Mouse (Mus musculus): Measurements from ENCODE around the gene Myocos. TPM values are rescaled to one million over a fixed set of nuclear protein-coding genes. Genes with fewer than 3 reads are reported as not detected.

The Myocos gene
- polyA plus RNA-seq, 1 experiment from 2014 or later = not detected

- Histone ChIP-seq H3K27ac (ENCODE audit: low read depth, low read length) (no peak overlapping the region), H3K36me3 (ENCODE audit: control insufficient read depth, insufficient read depth) (no peaks in the 10 kb centered on the region), H3K4me3 (ENCODE audit: low read depth, low read length) (no peak overlapping the region), H3K9me3 (ENCODE audit: control insufficient read depth) (no peaks in the 10 kb centered on the region), H3K4me1 (replicated peaks; ENCODE audit: control insufficient read depth, insufficient read depth, low read length) (no peaks in the 10 kb centered on the region), H3K27me3 (replicated peaks; ENCODE audit: control insufficient read depth, insufficient read depth, low read length) (no peaks in the 10 kb centered on the region), H3K9ac (ENCODE audit: low read depth, low read length) (no peak overlapping the region), H3K4me2 (replicated peaks; ENCODE audit: low read depth) (no peak overlapping the region)
- no peak for ATAC-seq
- WGBS = 43% methylated on average over 7 of the region's 7 CpGs
- TF ChIP-seq CTCF (IDR thresholded peaks at IDR 0.05; ENCODE audit: low read depth) = no peak
These were observed 32.8 kb downstream of the Myocos start for GRCm38 (mm10) chr1:162625229-162625628.

GRCm38 (mm10) chr1:162623895-162624294, 34.1 kb downstream of the Myocos start:
- Histone ChIP-seq H3K36me3 (ENCODE audit: control insufficient read depth, insufficient read depth) (no peaks in the 10 kb centered on the region), H3K27ac (ENCODE audit: low read depth, low read length) (no peak overlapping the region), H3K27me3 (replicated peaks; ENCODE audit: control insufficient read depth, insufficient read depth, low read length) (no peaks in the 10 kb centered on the region), H3K4me1 (replicated peaks; ENCODE audit: control insufficient read depth, insufficient read depth, low read length) (no peaks in the 10 kb centered on the region), H3K9ac (ENCODE audit: low read depth, low read length) (no peak overlapping the region), H3K4me2 (replicated peaks; ENCODE audit: low read depth) (no peak overlapping the region), H3K9me3 (ENCODE audit: control insufficient read depth) (no peaks in the 10 kb centered on the region), H3K4me3 (ENCODE audit: low read depth, low read length) (no peak overlapping the region)
- 18% methylated on average over 4 of the region's 4 CpGs for WGBS
- TF ChIP-seq CTCF (IDR thresholded peaks at IDR 0.05; ENCODE audit: low read depth) = no peak
- no peak for ATAC-seq

GRCm38 (mm10) chr1:162620487-162620886, 37.5 kb downstream of the Myocos start:
- no peak overlapping the region for H3K4me2 ChIP-seq (replicated peaks; ENCODE audit: low read depth)
- peak; percentile 58 for TF ChIP-seq CTCF (IDR thresholded peaks at IDR 0.05; ENCODE audit: low read depth)
- no peaks in the 10 kb centered on the region for H3K9me3 ChIP-seq (ENCODE audit: control insufficient read depth)
- no peaks in the 10 kb centered on the region for H3K36me3 ChIP-seq (ENCODE audit: control insufficient read depth, insufficient read depth)
- H3K4me3 ChIP-seq (ENCODE audit: low read depth, low read length) = no peak overlapping the region
- H3K27me3 ChIP-seq (replicated peaks; ENCODE audit: control insufficient read depth, insufficient read depth, low read length) = no peaks in the 10 kb centered on the region
- no peak overlapping the region for H3K9ac ChIP-seq (ENCODE audit: low read depth, low read length)
- no peaks in the 10 kb centered on the region for H3K4me1 ChIP-seq (replicated peaks; ENCODE audit: control insufficient read depth, insufficient read depth, low read length)
- H3K27ac ChIP-seq (ENCODE audit: low read depth, low read length) = no peak overlapping the region
- WGBS = 72% methylated on average over 4 of the region's 4 CpGs
- ATAC-seq = no peak

GRCm38 (mm10) chr1:162615511-162615910, 42.5 kb downstream of the Myocos start:
- Histone ChIP-seq H3K27me3 (replicated peaks; ENCODE audit: control insufficient read depth, insufficient read depth, low read length) (no peaks in the 10 kb centered on the region), H3K4me1 (replicated peaks; ENCODE audit: control insufficient read depth, insufficient read depth, low read length) (no peaks in the 10 kb centered on the region), H3K27ac (ENCODE audit: low read depth, low read length) (no peak overlapping the region), H3K9ac (ENCODE audit: low read depth, low read length) (no peak overlapping the region), H3K36me3 (ENCODE audit: control insufficient read depth, insufficient read depth) (no peaks in the 10 kb centered on the region), H3K4me3 (ENCODE audit: low read depth, low read length) (no peak overlapping the region), H3K9me3 (ENCODE audit: control insufficient read depth) (no peaks in the 10 kb centered on the region), H3K4me2 (replicated peaks; ENCODE audit: low read depth) (no peak overlapping the region)
- WGBS = 80% methylated on average over 1 of the region's 1 CpGs
- TF ChIP-seq CTCF (IDR thresholded peaks at IDR 0.05; ENCODE audit: low read depth) = no peak
- ATAC-seq = no peak

GRCm38 (mm10) chr1:162611191-162611590, 46.8 kb downstream of the Myocos start:
- WGBS = 53% methylated on average over 4 of the region's 4 CpGs
- Histone ChIP-seq H3K4me1 (replicated peaks; ENCODE audit: control insufficient read depth, insufficient read depth, low read length) (no peaks in the 10 kb centered on the region), H3K27ac (ENCODE audit: low read depth, low read length) (no peak overlapping the region), H3K27me3 (replicated peaks; ENCODE audit: control insufficient read depth, insufficient read depth, low read length) (no peaks in the 10 kb centered on the region), H3K9ac (ENCODE audit: low read depth, low read length) (no peak overlapping the region), H3K4me2 (replicated peaks; ENCODE audit: low read depth) (no peak overlapping the region), H3K9me3 (ENCODE audit: control insufficient read depth) (no peaks in the 10 kb centered on the region), H3K4me3 (ENCODE audit: low read depth, low read length) (no peak overlapping the region), H3K36me3 (ENCODE audit: control insufficient read depth, insufficient read depth) (no peaks in the 10 kb centered on the region)
- no peak for ATAC-seq
- TF ChIP-seq CTCF (IDR thresholded peaks at IDR 0.05; ENCODE audit: low read depth) = no peak

- no peaks in the 10 kb centered on the region for H3K36me3 ChIP-seq (ENCODE audit: control insufficient read depth, insufficient read depth)
- 57% methylated on average over 9 of the region's 9 CpGs for whole genome bisulfite sequencing
- no peak overlapping the region for H3K9ac ChIP-seq (ENCODE audit: low read depth, low read length)
- H3K9me3 ChIP-seq (ENCODE audit: control insufficient read depth) = no peaks in the 10 kb centered on the region
- H3K4me1 ChIP-seq (replicated peaks; ENCODE audit: control insufficient read depth, insufficient read depth, low read length) = no peaks in the 10 kb centered on the region
- no peak overlapping the region for H3K4me3 ChIP-seq (ENCODE audit: low read depth, low read length)
- no peak overlapping the region for H3K4me2 ChIP-seq (replicated peaks; ENCODE audit: low read depth)
- ATAC-seq = no peak
- H3K27me3 ChIP-seq (replicated peaks; ENCODE audit: control insufficient read depth, insufficient read depth, low read length) = no peaks in the 10 kb centered on the region
- no peak for TF ChIP-seq CTCF (IDR thresholded peaks at IDR 0.05; ENCODE audit: low read depth)
- no peak overlapping the region for H3K27ac ChIP-seq (ENCODE audit: low read depth, low read length)
These were observed 48.3 kb downstream of the Myocos start for GRCm38 (mm10) chr1:162609633-162610250.

- TF ChIP-seq CTCF (IDR thresholded peaks at IDR 0.05; ENCODE audit: low read depth) = no peak
- ATAC-seq = no peak
- H3K36me3 ChIP-seq (ENCODE audit: control insufficient read depth, insufficient read depth) = peaks cover 2% of the 10 kb centered on the region; the same call in 1 of the 2 replicates
- H3K4me1 ChIP-seq (replicated peaks; ENCODE audit: control insufficient read depth, insufficient read depth, low read length) = no peaks in the 10 kb centered on the region
- H3K27me3 ChIP-seq (replicated peaks; ENCODE audit: control insufficient read depth, insufficient read depth, low read length) = no peaks in the 10 kb centered on the region
- H3K4me3 ChIP-seq (ENCODE audit: low read depth, low read length) = no peak overlapping the region
- 33% methylated on average over 1 of the region's 1 CpGs for WGBS
- no peak overlapping the region for H3K9ac ChIP-seq (ENCODE audit: low read depth, low read length)
- H3K4me2 ChIP-seq (replicated peaks; ENCODE audit: low read depth) = no peak overlapping the region
- H3K9me3 ChIP-seq (ENCODE audit: control insufficient read depth) = no peaks in the 10 kb centered on the region
- H3K27ac ChIP-seq (ENCODE audit: low read depth, low read length) = no peak overlapping the region
These were observed 49.9 kb downstream of the Myocos start for GRCm38 (mm10) chr1:162608127-162608526.
